9 mouse cellular contexts compared by ENCODE assay signal in the genomic region with DNA sequence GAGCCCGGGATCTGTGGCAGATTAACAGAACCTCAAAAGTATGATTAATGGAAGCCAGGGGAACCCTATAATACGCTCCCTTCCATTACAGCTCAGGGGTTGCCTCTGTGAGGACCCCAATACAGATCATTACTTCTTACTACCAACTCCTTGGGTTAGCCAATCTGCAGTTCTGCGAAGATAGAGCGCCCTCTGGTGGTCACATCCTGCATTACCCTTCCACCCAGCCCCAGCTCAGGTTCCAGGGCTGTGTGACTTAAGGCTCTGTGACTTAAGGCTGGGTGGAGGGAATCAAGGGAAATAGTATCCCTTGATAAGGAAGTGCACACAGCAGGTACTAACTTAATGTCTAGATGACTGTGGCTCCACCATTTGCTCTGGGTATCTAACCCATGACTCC. TPM values are rescaled to one million over a fixed set of nuclear protein-coding genes. Genes with fewer than 3 reads are reported as not detected.
DNase-seq lines count a peak whose midpoint lies in the region; ATAC-seq and TF ChIP-seq lines count a peak whose summit lies in the region.
"Had no signal": no experiment of that assay in that cellular context is flagged by ENCODE, and none has a peak within 500 bp of the region (broad histone marks: within the 10 kb centered on the region; RNA-seq: fewer than 3 reads in every experiment).

No protein-coding gene starts in this region.

- DNase-seq in 3T3-L1 (ENCODE audit: low read depth, low spot score) = peak; percentile 86
- DNase-seq in adrenal gland, adult 18-20 months (ENCODE audit: low spot score in 2 of 2) = peak; percentile 88 to 89
- peak; percentile 57 for DNase-seq in embryo, embryonic 11.5 days (ENCODE audit: low read depth, low spot score)
- peak; percentile 88 for DNase-seq in heart, embryonic 10.5 days (ENCODE audit: low spot score)
- DNase-seq in liver, embryonic 14.5 days (ENCODE audit: low read depth in 3 of 3, low spot score in 3 of 3) = peak; percentile 32 to 41 (median 41)
- DNase-seq in testis, postnatal 14 days (ENCODE audit: low spot score) = peak; percentile 66

- H3K27me3 ChIP-seq in heart, embryonic 10.5 days (ENCODE audit: insufficient read depth, poor library complexity, severe bottlenecking) = peaks cover 12% of the 10 kb centered on the region; the same call in 1 of the 2 replicates
- H3K27me3 ChIP-seq in kidney, embryonic 14.5 days (ENCODE audit: control insufficient read depth, insufficient read depth, low read length) = no peaks in the 10 kb centered on the region; the same call in 1 of the 2 replicates
- H3K27me3 ChIP-seq in liver, embryonic 14.5 days (ENCODE audit: control insufficient read depth, insufficient read depth, low read length) = no peaks in the 10 kb centered on the region
- no peaks in the 10 kb centered on the region for H3K27me3 ChIP-seq in neural tube, embryonic 14.5 days (ENCODE audit: control insufficient read depth, insufficient read depth, low read length)
- H3K27me3 ChIP-seq: embryonic facial prominence, embryonic 12.5 days had no signal

- TF ChIP-seq EP300 in liver, embryonic 14.5 days (IDR thresholded peaks at IDR 0.05; ENCODE audit: low read depth) = no peak

- peak overlapping the region; percentile 31 for H3K4me3 ChIP-seq in heart, embryonic 10.5 days
- H3K4me3 ChIP-seq in kidney, embryonic 14.5 days (ENCODE audit: low read length) = no peak overlapping the region
- H3K4me3 ChIP-seq in liver, embryonic 14.5 days (ENCODE audit: insufficient read depth in 1 of 2, low read depth in 2 of 2, low read length in 2 of 2) = no peak overlapping the region
- no peak overlapping the region for H3K4me3 ChIP-seq in neural tube, embryonic 14.5 days (ENCODE audit: low read depth, low read length)
- H3K4me3 ChIP-seq: embryonic facial prominence, embryonic 12.5 days had no signal

- no peak overlapping the region for H3K9ac ChIP-seq in kidney, embryonic 14.5 days (ENCODE audit: low read depth, low read length)
- H3K9ac ChIP-seq in liver, embryonic 14.5 days (replicated peaks) = no peak overlapping the region
- H3K9ac ChIP-seq in neural tube, embryonic 14.5 days (replicated peaks; ENCODE audit: low read depth, low read length) = no peak overlapping the region
- H3K9ac ChIP-seq: embryonic facial prominence, embryonic 12.5 days had no signal

- ATAC-seq in kidney, embryonic 14.5 days (ENCODE audit: low FRiP score, low TSS enrichment) = 0 out of 2 replicates have a peak, but pooled peaks have one; percentile 53
- no peak for ATAC-seq in liver, embryonic 14.5 days (ENCODE audit: insufficient read depth)
- peak; percentile 45; the same call in 1 of the 2 replicates for ATAC-seq in neural tube, embryonic 14.5 days (ENCODE audit: low read depth)

- H3K9me3 ChIP-seq in heart, embryonic 10.5 days = no peaks in the 10 kb centered on the region
- no peaks in the 10 kb centered on the region for H3K9me3 ChIP-seq in kidney, embryonic 14.5 days (ENCODE audit: control insufficient read depth, low read length)
- no peaks in the 10 kb centered on the region for H3K9me3 ChIP-seq in liver, embryonic 14.5 days (ENCODE audit: control insufficient read depth, low read length)
- no peaks in the 10 kb centered on the region for H3K9me3 ChIP-seq in neural tube, embryonic 14.5 days (ENCODE audit: control insufficient read depth, low read length)
- H3K9me3 ChIP-seq: embryonic facial prominence, embryonic 12.5 days had no signal

- TF ChIP-seq CTCF in liver, embryonic 14.5 days (IDR thresholded peaks at IDR 0.05; ENCODE audit: low read depth) = peak; percentile 96

- WGBS in heart, embryonic 10.5 days = 19% methylated on average over 4 of the region's 4 CpGs
- 23% methylated on average over 4 of the region's 4 CpGs for WGBS in kidney, embryonic 14.5 days
- 16% methylated on average over 4 of the region's 4 CpGs for WGBS in liver, embryonic 14.5 days (ENCODE audit: insufficient replicate concordance)
- WGBS in neural tube, embryonic 14.5 days = 25% methylated on average over 4 of the region's 4 CpGs

- H3K4me2 ChIP-seq in kidney, embryonic 14.5 days (replicated peaks; ENCODE audit: low read depth, low read length) = no peak overlapping the region
- H3K4me2 ChIP-seq in liver, embryonic 14.5 days (ENCODE audit: low read depth) = no peak overlapping the region
- H3K4me2 ChIP-seq in neural tube, embryonic 14.5 days (ENCODE audit: low read depth, low read length) = no peak overlapping the region
- H3K4me2 ChIP-seq: embryonic facial prominence, embryonic 12.5 days had no signal

- H3K36me3 ChIP-seq in heart, embryonic 10.5 days = 0 out of 2 replicates have a peak, but pooled peaks cover 4% of the 10 kb centered on the region
- H3K36me3 ChIP-seq in kidney, embryonic 14.5 days (ENCODE audit: control insufficient read depth, insufficient read depth, low read length) = no peaks in the 10 kb centered on the region
- no peaks in the 10 kb centered on the region for H3K36me3 ChIP-seq in liver, embryonic 14.5 days (replicated peaks; ENCODE audit: control insufficient read depth, insufficient read depth, low read depth)
- H3K36me3 ChIP-seq in neural tube, embryonic 14.5 days (ENCODE audit: control insufficient read depth, insufficient read depth, low read length) = peaks cover 27% of the 10 kb centered on the region

- H3K27ac ChIP-seq in heart, embryonic 10.5 days = no peak overlapping the region
- H3K27ac ChIP-seq in kidney, embryonic 14.5 days (ENCODE audit: low read depth, low read length) = no peak overlapping the region
- no peak overlapping the region for H3K27ac ChIP-seq in liver, embryonic 14.5 days
- H3K27ac ChIP-seq in neural tube, embryonic 14.5 days (ENCODE audit: low read depth, low read length) = no peak overlapping the region
- H3K27ac ChIP-seq: embryonic facial prominence, embryonic 12.5 days had no signal

- H3K4me1 ChIP-seq in heart, embryonic 10.5 days = peaks cover 33% of the 10 kb centered on the region
- H3K4me1 ChIP-seq in kidney, embryonic 14.5 days (ENCODE audit: control insufficient read depth, insufficient read depth, low read length) = no peaks in the 10 kb centered on the region
- no peaks in the 10 kb centered on the region for H3K4me1 ChIP-seq in liver, embryonic 14.5 days (replicated peaks; ENCODE audit: control insufficient read depth in 2 of 2, insufficient read depth in 2 of 2, low read length in 1 of 2)
- no peaks in the 10 kb centered on the region for H3K4me1 ChIP-seq in neural tube, embryonic 14.5 days (ENCODE audit: control insufficient read depth, insufficient read depth, low read length)
- H3K4me1 ChIP-seq: embryonic facial prominence, embryonic 12.5 days had no signal

RNA-seq across cellular contexts. Expression of gene Slc29a4, which starts 25.7 kb away (rescaled TPM):
- 10 to 100 TPM; 22.9 to 25.0 TPM for total RNA-seq in adrenal gland, adult 18-20 months (2021)
- 2.6 and 4.6 TPM in 2 replicates for polyA plus RNA-seq in heart, embryonic 10.5 days (2016; fragmentation: Nextera tagmentation; extraction: Ambion mirVana)
- polyA plus RNA-seq in kidney, embryonic 14.5 days (2014; fragmentation: Nextera tagmentation; extraction: Ambion mirVana) = 3.6 and 6.0 TPM in 2 replicates
- 0.04 and 0.21 TPM in 2 replicates for polyA plus RNA-seq in liver, embryonic 14.5 days (2012; rRNA removed)
- polyA plus RNA-seq in liver, embryonic 14.5 days (2014; fragmentation: Nextera tagmentation; extraction: Ambion mirVana) = 0.04 and 0.24 TPM in 2 replicates
- 71.4 and 81.0 TPM in 2 replicates for polyA plus RNA-seq in neural tube, embryonic 14.5 days (2014; fragmentation: Nextera tagmentation; extraction: Ambion mirVana)

Comparison
In these comparisons a context has a peak if more than half of its experiments do, and no peak if none do; other contexts are left out.
1. RNA of gene Slc29a4, which starts 25.7 kb away (polyA plus RNA-seq): 71.4 to 81.0 TPM in neural tube, embryonic 14.5 days; 3.6 to 6.0 TPM in kidney, embryonic 14.5 days, 2.6 to 4.6 TPM in heart, embryonic 10.5 days and 0.04 to 0.24 TPM in liver, embryonic 14.5 days; every median in the first group is over 10 times any median in the second.
2. Peak in every context shown above with its lines, with median percentiles within 50 percentile points of each other: DNase-seq.